Mouse (Mus musculus) ES-E14 (cell line): Measurements from ENCODE around the gene Map2k5.

ENCODE experiments used
- CHD2 ChIP-seq: IDR thresholded peaks from 2 replicates; pipeline ENCODE4 v1.6.1; 2014; ENCODE audit warnings: mild to moderate bottlenecking, low read depth, low read length, inconsistent platforms
- HCFC1 ChIP-seq: IDR thresholded peaks from 2 replicates; pipeline ENCODE4 v1.6.1; 2012; ENCODE audit warnings: low read length, inconsistent platforms, borderline replicate concordance; ENCODE audit not compliant: insufficient read depth
- MAFK ChIP-seq: IDR thresholded peaks from 2 replicates; pipeline ENCODE4 v1.6.1; 2014; ENCODE audit warnings: mild to moderate bottlenecking, low read depth, low read length, inconsistent platforms; ENCODE audit not compliant: insufficient read depth
- ZC3H11A ChIP-seq: IDR thresholded peaks from 2 replicates; pipeline ENCODE4 v1.6.1; 2012; ENCODE audit warnings: low read depth, mild to moderate bottlenecking, inconsistent platforms, low read length, borderline replicate concordance
- ZNF384 ChIP-seq: IDR thresholded peaks from 2 replicates; pipeline ENCODE4 v1.6.1; 2012; ENCODE audit warnings: low read depth, low read length, inconsistent platforms

GRCm38 (mm10) chr9:63136756-63137614 is 240.7 kb downstream of the Map2k5 start:
- TF ChIP-seq HCFC1 (no peak), CHD2 (no peak), ZC3H11A (no peak), MAFK (no peak), ZNF384 (no peak)
